Mouse (Mus musculus) cerebellum, adult 9-10 months (tissue): ENCODE data around the gene Tbcb.
"Not testable (repeated sequence)": the region's sequence is repeated elsewhere in the genome, so short reads cannot be mapped to it uniquely, and the experiment has no call there.

Experiments used
- DNase-seq: peaks from one replicate; pipeline ENCODE4 v3.0.0; 2022

Gene Tbcb

DNA sequence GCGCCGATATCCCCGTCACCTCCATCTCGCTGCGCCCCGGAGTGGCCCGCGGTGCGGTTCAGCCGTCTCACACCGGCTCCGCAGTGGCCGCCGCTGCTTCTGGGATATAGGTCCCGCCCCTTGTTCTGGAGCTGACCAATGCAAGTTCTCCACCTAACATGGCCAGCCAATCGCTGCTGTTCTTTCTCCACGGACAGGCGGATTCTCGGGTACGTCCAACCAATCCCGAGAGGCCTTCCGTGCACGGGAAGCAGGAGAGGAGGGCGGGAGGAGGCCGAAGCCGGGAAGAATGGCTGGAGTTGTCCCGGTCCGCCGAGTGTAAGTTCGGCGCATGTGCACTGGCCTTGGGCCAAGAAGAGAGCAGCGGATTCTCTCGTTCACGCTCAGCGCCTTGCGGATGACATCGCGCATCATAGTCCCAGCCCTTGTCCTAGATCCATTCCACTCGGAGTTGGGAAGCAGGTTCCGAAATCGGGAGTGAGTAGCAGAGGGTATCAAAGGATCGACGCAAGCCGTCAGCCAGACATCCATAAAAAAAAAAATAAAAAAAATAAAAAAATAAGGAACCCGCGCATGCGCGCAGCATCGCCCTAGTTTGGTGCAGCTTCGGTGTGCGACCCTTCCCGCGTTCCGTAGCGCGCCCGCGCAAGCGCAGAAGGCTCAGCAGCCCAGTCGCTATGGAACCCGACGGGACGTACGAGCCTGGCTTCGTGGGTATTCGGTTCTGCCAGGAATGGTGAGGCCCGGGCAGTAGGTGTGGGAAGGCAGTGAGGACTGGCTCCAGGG lies at the start of gene Tbcb, which contains the start of gene Polr2i:
Gene Tbcb, minus strand, starts transcription at position 604 of the 786 bp plus-strand sequence.
Gene Polr2i, plus strand, starts transcription at position 280 of the 786 bp plus-strand sequence.
- DNase-seq: peak; percentile 99

DNA sequence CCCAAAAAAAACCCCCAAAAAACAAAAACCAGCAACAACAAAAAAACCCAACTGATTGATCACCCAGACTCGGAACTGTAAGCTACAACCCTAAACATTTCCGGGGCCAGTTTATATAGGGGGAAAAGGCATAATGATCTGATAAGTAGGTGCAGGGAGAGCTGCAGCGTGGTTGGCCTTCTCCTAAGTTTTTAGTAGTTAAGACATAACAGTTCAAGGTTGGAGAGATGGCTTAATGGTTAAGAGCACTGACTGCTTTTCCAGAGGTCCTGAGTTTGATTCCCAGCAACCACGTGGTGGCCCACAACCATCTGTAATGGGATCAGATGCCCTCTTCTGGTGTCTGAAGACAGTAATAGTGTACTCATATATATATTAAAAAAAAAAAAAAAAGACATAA lies 49.5 kb upstream of the Tbcb start:
- DNase-seq: peak; percentile 37

GRCm38 (mm10) chr7:30280670-30281138 lies 48.6 kb upstream of the Tbcb start:
- peak; percentile 90 for DNase-seq

- DNase-seq: peak; percentile 92
Measured at GRCm38 (mm10) chr7:30279951-30280669, 48.0 kb upstream of the Tbcb start, which contains the start of the genes Thap8 and Wdr62. Thap8 (plus strand) TSS chr7:30280094. Wdr62 (minus strand) TSS chr7:30280419.

- DNase-seq: no peak
Measured at GRCm38 (mm10) chr7:30279536-30279935, 47.5 kb upstream of the Tbcb start.

- peak; percentile 27 for DNase-seq
Measured at GRCm38 (mm10) chr7:30278911-30279310, 46.8 kb upstream of the Tbcb start.

GRCm38 (mm10) chr7:30274383-30274782 lies 42.3 kb upstream of the Tbcb start:
- no peak for DNase-seq

GRCm38 (mm10) chr7:30269641-30270040 lies 37.6 kb upstream of the Tbcb start:
- no peak for DNase-seq

GRCm38 (mm10) chr7:30266780-30267179 lies 34.7 kb upstream of the Tbcb start:
- DNase-seq: no peak

DNA sequence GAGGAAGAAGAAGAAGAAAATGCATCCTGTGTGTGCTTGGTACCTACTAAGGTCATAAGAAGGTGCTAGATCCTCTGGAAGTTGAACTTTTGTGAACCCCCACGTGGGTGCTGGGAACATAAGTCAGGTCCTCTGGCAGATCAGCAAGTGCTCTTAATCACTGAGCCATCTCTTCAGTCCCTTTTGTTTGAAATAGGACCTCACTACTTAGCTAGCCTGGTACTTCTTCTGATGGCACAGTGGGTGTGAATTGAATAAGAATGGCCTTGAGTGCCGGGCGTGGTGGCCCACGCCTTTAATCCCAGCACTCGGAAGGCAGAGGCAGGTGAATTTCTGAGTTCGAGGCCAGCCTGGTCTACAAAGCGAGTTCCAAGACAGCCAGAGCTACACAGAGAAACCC lies 33.9 kb upstream of the Tbcb start:
- no peak for DNase-seq

- no peak for DNase-seq
Measured at GRCm38 (mm10) chr7:30265531-30265930, 33.5 kb upstream of the Tbcb start.

DNA sequence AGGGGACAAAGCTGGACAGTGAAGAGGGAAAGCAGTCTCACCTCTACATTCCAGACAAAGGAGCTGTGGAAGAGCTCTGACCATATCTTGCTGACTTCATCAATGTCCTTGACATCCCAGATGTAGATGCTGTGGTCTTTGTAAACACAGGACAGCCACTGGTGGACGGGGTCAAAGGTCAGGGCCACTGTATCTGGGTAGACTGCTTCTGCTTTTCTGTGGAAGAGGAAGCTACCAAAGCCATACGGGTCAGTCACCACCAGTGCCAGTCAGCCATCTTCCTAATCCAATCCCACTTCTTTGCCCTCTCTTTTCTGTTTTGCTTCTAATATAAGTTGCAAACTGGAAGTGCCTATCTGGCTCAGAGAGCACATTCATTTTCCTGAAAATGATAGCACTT lies 33.0 kb upstream of the Tbcb start:
- DNase-seq: no peak

DNA sequence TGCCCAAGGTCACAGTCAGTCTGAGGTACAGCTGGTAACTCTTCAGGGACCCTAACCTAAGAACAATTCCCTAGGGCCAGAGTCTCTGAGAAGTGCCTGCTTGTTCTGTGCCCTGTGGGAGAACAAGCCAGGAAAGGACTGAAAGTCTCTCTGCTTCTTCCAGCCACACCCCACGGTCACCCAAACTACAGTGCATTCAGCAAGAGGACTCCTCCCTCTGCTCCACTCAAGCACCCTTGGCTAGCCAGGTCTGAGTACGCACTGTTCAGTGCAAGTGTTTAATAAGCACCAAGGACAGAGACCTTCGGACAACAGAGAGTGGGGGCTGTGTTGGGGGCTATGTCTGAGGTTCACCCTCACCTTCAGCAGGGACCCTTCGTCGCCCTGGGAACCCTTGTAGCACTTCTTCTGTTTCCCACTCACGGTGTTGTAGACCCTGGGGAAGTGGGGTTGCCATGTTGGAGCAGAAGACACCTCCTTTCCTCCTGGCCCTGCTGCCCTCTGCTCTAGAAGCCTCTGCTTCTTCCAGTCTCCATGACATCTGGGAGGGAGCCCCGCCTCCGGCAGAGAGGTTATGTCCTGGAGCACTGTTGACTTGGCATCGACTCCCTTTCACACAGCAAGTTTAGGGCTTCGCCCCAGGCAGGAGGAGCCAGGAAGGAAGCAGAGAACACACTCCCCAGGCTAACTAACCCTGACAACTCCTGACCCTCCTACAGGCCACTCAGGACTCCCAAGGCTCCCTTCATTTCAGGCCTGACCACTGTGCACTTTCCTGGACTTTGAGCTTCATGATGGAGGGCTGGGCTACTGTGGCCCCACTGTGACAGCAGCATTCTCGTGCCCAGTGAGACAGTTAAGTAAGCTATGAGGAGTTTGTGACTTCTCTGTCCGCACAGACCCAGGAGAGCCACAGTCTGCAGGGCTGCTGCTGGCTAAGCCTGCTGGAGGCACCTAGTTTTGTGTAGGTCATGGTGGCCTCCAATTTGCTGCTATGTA lies 20.2 kb upstream of the Tbcb start:
- no peak for DNase-seq

- not testable (repeated sequence) for DNase-seq
Measured at GRCm38 (mm10) chr7:30237374-30237773, 5.3 kb upstream of the Tbcb start.

- no peak for DNase-seq
Measured at GRCm38 (mm10) chr7:30235625-30236024, 3.6 kb upstream of the Tbcb start, which contains the start of gene Ovol3. Ovol3 (minus strand) TSS chr7:30235725.

DNA sequence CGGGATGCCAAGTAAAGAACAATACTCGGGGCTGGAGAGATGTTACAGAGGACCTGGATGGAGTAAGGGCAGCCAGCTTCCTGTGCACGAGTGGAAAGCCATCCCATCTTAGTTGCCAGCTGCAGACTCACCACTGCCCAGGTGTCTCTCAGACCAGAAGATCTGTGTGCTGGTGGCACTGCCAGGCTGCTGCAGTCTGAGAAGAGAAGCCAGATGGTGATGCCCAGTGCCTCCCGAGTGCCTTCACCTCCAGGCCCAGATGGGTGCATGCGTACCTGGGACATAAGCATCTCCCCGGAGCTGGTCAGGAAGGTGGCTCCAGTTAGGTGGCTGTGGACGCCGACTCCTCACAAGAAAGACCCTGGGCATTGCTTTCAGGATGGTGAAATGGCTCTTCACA lies 3.0 kb upstream of the Tbcb start:
- DNase-seq: no peak

GRCm38 (mm10) chr7:30234276-30234858 lies 2.3 kb upstream of the Tbcb start:
- DNase-seq: no peak

- peak; percentile 64 for DNase-seq
Measured at GRCm38 (mm10) chr7:30233387-30233786, 1.3 kb upstream of the Tbcb start.

GRCm38 (mm10) chr7:30232631-30233148 lies 618 bp upstream of the Tbcb start:
- peak; percentile 81 for DNase-seq

GRCm38 (mm10) chr7:30231328-30231668 lies 774 bp downstream of the Tbcb start:
- DNase-seq: no peak

- no peak for DNase-seq
Measured at GRCm38 (mm10) chr7:30224206-30224605, 7.9 kb downstream of the Tbcb start.

DNA sequence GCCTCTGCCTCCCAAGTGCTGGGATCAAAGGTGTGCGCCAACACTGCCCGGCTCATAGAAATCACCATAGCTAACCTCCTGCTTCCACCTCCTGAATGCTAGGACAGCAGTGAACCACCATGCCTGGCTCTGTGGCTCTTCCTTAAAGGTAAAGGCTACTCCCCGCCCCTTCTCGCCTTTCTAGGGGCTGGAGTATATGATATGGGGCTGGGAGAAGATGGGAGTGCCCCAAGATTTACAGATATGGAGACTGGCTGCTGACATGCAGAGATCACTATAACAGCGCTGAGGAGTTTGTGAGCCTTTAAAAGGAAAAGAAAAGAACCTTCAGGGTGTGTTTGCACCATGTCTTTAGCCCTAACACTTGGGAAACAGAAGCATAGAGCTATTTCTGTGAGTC lies 9.9 kb downstream of the Tbcb start:
- DNase-seq: no peak
